Mouse (Mus musculus) forebrain, postnatal 0 days (tissue): ENCODE measurements at regions not wholly inside any gene's neighbourhood (a gene's known extent, or its start where the extent isn't known, plus 50 kb on each side); places are given as distances from the start of the nearest gene placed in this dataset.

ENCODE experiments used
- ATAC-seq: fragments of 200-750 bp; cut with Nextera tagmentation; 2 replicates; pipeline ENCODE4 v1.8.0; 2017; ENCODE audit warnings: mild to moderate bottlenecking, moderate library complexity
- DNase-seq: peaks from one replicate; pipeline ENCODE4 v3.0.0-alpha.2; 2015
- H3K27ac ChIP-seq: fragments of 300-500 bp; sonication (generic); 2 replicates; pipeline ENCODE4 v1.5.1; 2014; ENCODE audit warnings: low read depth, mild to moderate bottlenecking, antibody characterized with exemption, low read length, moderate library complexity, mixed read lengths
- H3K27me3 ChIP-seq: fragments of 300-500 bp; sonication (generic); 2 replicates; pipeline ENCODE4 v1.6.1; 2014; ENCODE audit warnings: mild to moderate bottlenecking, low read length, mixed read lengths; ENCODE audit not compliant: insufficient read depth
- H3K36me3 ChIP-seq: fragments of 300-500 bp; sonication (generic); 2 replicates; pipeline ENCODE4 v1.6.1; 2014; ENCODE audit warnings: mild to moderate bottlenecking, moderate library complexity; ENCODE audit not compliant: insufficient read depth
- H3K4me1 ChIP-seq: fragments of 300-500 bp; sonication (generic); 2 replicates; pipeline ENCODE4 v1.6.1; 2014; ENCODE audit warnings: antibody characterized with exemption; ENCODE audit not compliant: insufficient read depth
- H3K4me2 ChIP-seq: fragments of 300-500 bp; sonication (generic); 2 replicates; pipeline ENCODE4 v1.6.1; 2014; ENCODE audit warnings: low read depth, mild to moderate bottlenecking, moderate library complexity
- H3K4me3 ChIP-seq: fragments of 300-500 bp; sonication (generic); 2 replicates; pipeline ENCODE4 v1.5.1; 2014; ENCODE audit warnings: low read depth, low read length, mixed read lengths
- H3K9ac ChIP-seq: fragments of 300-500 bp; sonication (generic); 2 replicates; pipeline ENCODE4 v1.6.1; 2014; ENCODE audit warnings: mild to moderate bottlenecking
- H3K9me3 ChIP-seq: fragments of 300-500 bp; sonication (generic); 2 replicates; pipeline ENCODE4 v1.6.1; 2016; ENCODE audit warnings: low read length
- CTCF ChIP-seq: sonication (generic); IDR thresholded peaks from 2 replicates; pipeline ENCODE4 v1.5.1; 2016; ENCODE audit warnings: antibody characterized with exemption, control low read depth, low read depth
- WGBS: fragments of 180-500 bp; shearing (Covaris S2); extraction: QIAGEN DNeasy Blood & Tissue Kit; methylation state at CpG from one replicate; pipeline ENCODE4 v1.1.7; 2014; 5-methylcytosine and 5-hydroxymethylcytosine counted together

DNA sequence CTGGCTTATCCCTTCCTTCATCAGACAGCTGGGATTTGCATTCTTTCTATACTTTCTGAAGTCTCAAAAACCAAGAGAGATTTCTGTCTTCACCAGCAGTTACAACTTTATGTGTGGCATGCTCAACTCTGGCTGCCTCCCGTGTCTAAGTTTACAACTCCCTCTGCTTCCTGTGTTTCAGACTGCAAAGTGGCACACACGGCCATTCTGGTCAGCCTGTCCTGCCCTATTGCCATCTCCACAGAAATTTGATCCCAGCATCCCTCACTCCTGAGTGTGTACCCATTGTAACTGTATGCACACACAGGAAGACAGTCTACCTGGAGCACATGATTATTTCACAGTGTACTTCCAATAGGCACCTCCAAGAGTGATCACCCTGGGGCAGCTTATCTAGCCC is 163.3 kb upstream of the Mpped2 start:
- no peaks in the 10 kb centered on the region for H3K36me3 ChIP-seq
- TF ChIP-seq CTCF: no peak
- no peaks in the 10 kb centered on the region for H3K27me3 ChIP-seq
- no peak overlapping the region for H3K4me2 ChIP-seq
- H3K4me3 ChIP-seq: no peak overlapping the region
- no peak overlapping the region for H3K27ac ChIP-seq
- no peaks in the 10 kb centered on the region for H3K4me1 ChIP-seq
- WGBS: 79% methylated on average over 2 of the region's 2 CpGs
- no peak for DNase-seq
- H3K9ac ChIP-seq: no peak overlapping the region
- ATAC-seq: no peak
- H3K9me3 ChIP-seq: no peaks in the 10 kb centered on the region

DNA sequence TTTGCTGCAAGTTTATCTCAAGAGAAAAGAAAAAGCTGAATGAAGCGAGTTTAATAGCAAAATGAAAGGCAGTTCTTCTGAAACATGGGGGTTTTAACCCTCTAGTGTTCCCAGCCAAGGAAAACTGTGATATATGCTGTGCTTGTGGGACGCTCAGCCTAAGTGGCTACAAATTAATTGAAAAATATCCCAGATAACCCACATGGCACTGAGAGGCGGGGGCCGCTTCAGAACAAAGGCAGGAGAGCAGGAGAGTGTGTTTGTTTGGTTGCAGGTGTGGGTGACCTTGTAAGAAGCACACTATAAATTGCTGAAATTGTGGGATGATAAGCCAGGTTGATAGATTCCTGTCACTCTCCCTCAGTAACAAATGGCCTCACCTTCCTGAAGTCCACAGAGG is 154.7 kb upstream of the Mpped2 start:
- H3K27ac ChIP-seq: no peak overlapping the region
- no peak overlapping the region for H3K4me2 ChIP-seq
- no peaks in the 10 kb centered on the region for H3K9me3 ChIP-seq
- DNase-seq: no peak
- no peak overlapping the region for H3K4me3 ChIP-seq
- WGBS: 66% methylated on average over 4 of the region's 4 CpGs
- no peaks in the 10 kb centered on the region for H3K27me3 ChIP-seq
- H3K9ac ChIP-seq: no peak overlapping the region
- H3K4me1 ChIP-seq: no peaks in the 10 kb centered on the region
- no peaks in the 10 kb centered on the region for H3K36me3 ChIP-seq
- ATAC-seq: no peak
- no peak for TF ChIP-seq CTCF

- H3K9me3 ChIP-seq: no peaks in the 10 kb centered on the region
- ATAC-seq (no peak), DNase-seq (no peak)
- no peaks in the 10 kb centered on the region for H3K36me3 ChIP-seq
- H3K9ac ChIP-seq: no peak overlapping the region
- no peak overlapping the region for H3K4me2 ChIP-seq
- WGBS: over 99% methylated on average over 5 of the region's 5 CpGs
- no peaks in the 10 kb centered on the region for H3K4me1 ChIP-seq
- no peak for TF ChIP-seq CTCF
- no peaks in the 10 kb centered on the region for H3K27me3 ChIP-seq
- H3K27ac ChIP-seq: no peak overlapping the region
- H3K4me3 ChIP-seq: no peak overlapping the region
These were observed 152.9 kb upstream of the Mpped2 start for GRCm38 (mm10) chr2:106540176-106540575.

GRCm38 (mm10) chr2:106547117-106547516 is 146.0 kb upstream of the Mpped2 start:
- Histone ChIP-seq H3K27ac (no peak overlapping the region), H3K4me1 (no peaks in the 10 kb centered on the region), H3K9ac (no peak overlapping the region), H3K4me3 (no peak overlapping the region), H3K4me2 (no peak overlapping the region), H3K9me3 (no peaks in the 10 kb centered on the region), H3K36me3 (no peaks in the 10 kb centered on the region), H3K27me3 (no peaks in the 10 kb centered on the region)
- TF ChIP-seq CTCF: no peak
- 80% methylated on average over 4 of the region's 4 CpGs for WGBS
- ATAC-seq (peak; percentile 60), DNase-seq (no peak)

DNA sequence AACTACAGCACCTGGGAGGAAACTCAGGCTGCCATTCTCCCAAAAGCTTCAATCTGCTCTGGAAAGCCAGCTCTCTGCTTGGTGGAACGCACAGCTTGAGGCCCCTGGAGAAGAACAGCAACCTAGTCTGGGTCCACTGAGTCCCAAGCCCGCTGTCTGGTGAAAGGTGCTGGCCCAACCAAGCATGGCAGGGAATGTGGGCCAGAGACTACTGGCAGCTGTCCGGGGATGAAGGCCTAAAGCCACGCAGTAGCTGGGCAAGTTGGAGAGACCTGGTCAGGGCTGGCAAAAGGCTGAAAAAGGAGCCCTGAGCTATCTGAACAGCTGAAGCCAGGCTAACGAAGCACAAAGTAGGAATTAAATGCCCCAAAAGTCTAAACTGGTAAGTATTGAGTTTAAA is 139.4 kb upstream of the Mpped2 start:
- WGBS: 81% methylated on average over 5 of the region's 5 CpGs
- no peak for ATAC-seq

DNA sequence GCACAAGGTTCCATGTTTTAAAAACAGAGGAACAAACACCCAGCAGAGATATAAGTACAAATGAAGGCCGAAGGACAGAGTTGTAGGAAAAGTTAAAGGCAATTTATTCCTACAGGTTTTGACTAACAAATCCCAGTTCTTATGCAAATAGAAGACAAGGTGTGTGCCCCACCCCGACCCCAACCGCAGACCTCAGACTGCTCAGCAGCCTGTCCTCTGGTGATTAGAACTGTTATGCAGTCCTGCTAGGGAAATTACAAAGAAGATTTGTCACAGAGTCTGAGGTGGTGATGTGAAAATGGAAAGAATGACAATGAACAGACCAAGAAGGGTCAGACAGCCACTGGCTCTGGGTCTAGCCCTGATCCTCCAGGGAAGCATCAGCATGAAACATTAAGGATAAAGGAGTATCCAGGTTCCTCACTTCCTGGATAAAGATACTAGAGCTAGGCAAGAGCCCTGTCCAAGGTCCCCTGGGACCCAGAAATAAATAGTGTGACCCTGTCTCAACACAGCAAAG is 131.4 kb upstream of the Mpped2 start:
- H3K9ac ChIP-seq: no peak overlapping the region
- no peak for DNase-seq
- no peak for ATAC-seq
- H3K9me3 ChIP-seq: no peaks in the 10 kb centered on the region
- no peaks in the 10 kb centered on the region for H3K4me1 ChIP-seq
- TF ChIP-seq CTCF: no peak
- H3K4me2 ChIP-seq: no peak overlapping the region
- H3K36me3 ChIP-seq: no peaks in the 10 kb centered on the region
- no peak overlapping the region for H3K4me3 ChIP-seq
- H3K27me3 ChIP-seq: no peaks in the 10 kb centered on the region
- no peak overlapping the region for H3K27ac ChIP-seq
- WGBS: 70% methylated on average over 3 of the region's 3 CpGs

More for the DNA sequence above, 139.4 kb upstream of the Mpped2 start:
- Histone ChIP-seq H3K9me3 (no peaks in the 10 kb centered on the region), H3K4me1 (no peaks in the 10 kb centered on the region), H3K36me3 (no peaks in the 10 kb centered on the region), H3K9ac (no peak overlapping the region), H3K4me2 (no peak overlapping the region), H3K27me3 (no peaks in the 10 kb centered on the region), H3K4me3 (no peak overlapping the region), H3K27ac (no peak overlapping the region)
- DNase-seq: no peak
- no peak for TF ChIP-seq CTCF

GRCm38 (mm10) chr2:106570226-106570625 is 122.8 kb upstream of the Mpped2 start:
- no peaks in the 10 kb centered on the region for H3K4me1 ChIP-seq
- ATAC-seq (no peak), DNase-seq (no peak)
- no peak overlapping the region for H3K9ac ChIP-seq
- H3K4me2 ChIP-seq: no peak overlapping the region
- TF ChIP-seq CTCF: no peak
- WGBS: 94% methylated on average over 1 of the region's 1 CpGs
- no peaks in the 10 kb centered on the region for H3K9me3 ChIP-seq
- no peaks in the 10 kb centered on the region for H3K36me3 ChIP-seq
- H3K27me3 ChIP-seq: no peaks in the 10 kb centered on the region
- H3K4me3 ChIP-seq: no peak overlapping the region
- no peak overlapping the region for H3K27ac ChIP-seq

GRCm38 (mm10) chr2:106571346-106571745 is 121.7 kb upstream of the Mpped2 start:
- no peak for ATAC-seq
- Histone ChIP-seq H3K9ac (no peak overlapping the region), H3K27me3 (no peaks in the 10 kb centered on the region), H3K4me1 (no peaks in the 10 kb centered on the region), H3K9me3 (no peaks in the 10 kb centered on the region), H3K27ac (no peak overlapping the region), H3K4me2 (no peak overlapping the region), H3K36me3 (no peaks in the 10 kb centered on the region), H3K4me3 (no peak overlapping the region)
- 96% methylated on average over 3 of the region's 3 CpGs for WGBS
- no peak for DNase-seq
- no peak for TF ChIP-seq CTCF
